In genomic region chr7:31088206-31088605, GRCm38 (mm10) we compare ENCODE assay signal across 19 mouse cellular contexts. TPM values are rescaled to one million over a fixed set of nuclear protein-coding genes. Genes with fewer than 3 reads are reported as not detected.
"Had no signal": no experiment of that assay in that cellular context is flagged by ENCODE, and none has a peak within 500 bp of the region (broad histone marks: within the 10 kb centered on the region; RNA-seq: fewer than 3 reads in every experiment).

No protein-coding gene starts in this region.

- H3K27me3 ChIP-seq: limb, embryonic 13.5 days; liver, embryonic 15.5 days; neural tube, embryonic 15.5 days had no signal

- H3K4me2 ChIP-seq: limb, embryonic 13.5 days; liver, embryonic 11.5 days; liver, embryonic 15.5 days; lung, embryonic 14.5 days; neural tube, embryonic 15.5 days had no signal

- DNase-seq: kidney, postnatal 14 days; layer of hippocampus, adult 9-11 months; layer of hippocampus, postnatal 36 days; left cerebral cortex, postnatal 4 days; lung, embryonic 14.5 days; lung, postnatal 10 days; lung, postnatal 4 days; midbrain, embryonic 14.5 days; right cerebral cortex, adult 18-20 months; right cerebral cortex, postnatal 25 days; thymus, adult 18-20 months; thymus, postnatal 14 days had no signal

- H3K4me3 ChIP-seq: limb, embryonic 13.5 days; liver, embryonic 15.5 days; midbrain, embryonic 10.5 days; myocyte; neural tube, embryonic 15.5 days had no signal

- H3K36me3 ChIP-seq: limb, embryonic 13.5 days; liver, embryonic 15.5 days; midbrain, embryonic 10.5 days; neural tube, embryonic 15.5 days had no signal

- H3K27ac ChIP-seq: limb, embryonic 13.5 days; liver, embryonic 15.5 days; midbrain, embryonic 10.5 days; neural tube, embryonic 15.5 days had no signal

- H3K4me1 ChIP-seq: liver, embryonic 15.5 days had no signal

- H3K9ac ChIP-seq: limb, embryonic 13.5 days; liver, embryonic 15.5 days; lung, embryonic 14.5 days; neural tube, embryonic 15.5 days had no signal

- H3K9me3 ChIP-seq: limb, embryonic 13.5 days; liver, embryonic 15.5 days; neural tube, embryonic 15.5 days had no signal

RNA-seq across cellular contexts. Expression of gene Fxyd3, which starts 11.7 kb away (rescaled TPM):
- total RNA-seq: layer of hippocampus, postnatal 36 days; left cerebral cortex, postnatal 4 days; megakaryocyte, adult 5-6 weeks had no signal
- polyA plus RNA-seq: midbrain, embryonic 14.5 days had no signal

RNA-seq across cellular contexts. Expression of gene Hpn, which starts 26.9 kb away (rescaled TPM):
- polyA plus RNA-seq: myocyte had no signal

RNA-seq across cellular contexts. Expression of gene Lgi4, which starts 29.1 kb away (rescaled TPM):
- polyA plus RNA-seq: liver, embryonic 15.5 days; myocyte had no signal

RNA-seq across cellular contexts. Expression of gene Fxyd1, which starts 31.2 kb away (rescaled TPM):
- total RNA-seq: megakaryocyte, adult 5-6 weeks had no signal

RNA-seq across cellular contexts. Expression of gene Fxyd7, which starts 36.9 kb away (rescaled TPM):
- polyA plus RNA-seq: myocyte had no signal
